Mouse (Mus musculus) lung, adult 2 months (tissue): ENCODE results near the gene Bckdhb.

ENCODE experiments used
- CTCF ChIP-seq: fragments of 200-500 bp; IDR thresholded peaks from 2 replicates; pipeline ENCODE4 v1.5.1; 2011; ENCODE audit warnings: mild to moderate bottlenecking, low read length, control low read depth; ENCODE audit not compliant: insufficient read depth
- POLR2A ChIP-seq: fragments of 200-500 bp; IDR thresholded peaks from 2 replicates; pipeline ENCODE4 v1.6.1; 2011; ENCODE audit warnings: low read depth, mild to moderate bottlenecking, control low read depth, low read length, borderline replicate concordance; ENCODE audit errors: extremely low read depth

- no peak for TF ChIP-seq CTCF
- TF ChIP-seq POLR2A = no peak
Observed at GRCm38 (mm10) chr9:84008961-84009360, 84.0 kb downstream of the Bckdhb start.
